Mouse (Mus musculus) megakaryocyte, embryonic 14.5 days (primary cell): ENCODE measurements around the gene Zic2.

Experiments
- FLI1 ChIP-seq: IDR thresholded peaks from 2 replicates; pipeline ENCODE4 v1.6.1; 2012; ENCODE audit warnings: low read length, inconsistent platforms, mixed read lengths
- GATA1 ChIP-seq: IDR thresholded peaks from 3 replicates; pipeline ENCODE4 v1.6.1; 2012; ENCODE audit warnings: mixed read lengths, low read length, inconsistent platforms, borderline replicate concordance

DNA sequence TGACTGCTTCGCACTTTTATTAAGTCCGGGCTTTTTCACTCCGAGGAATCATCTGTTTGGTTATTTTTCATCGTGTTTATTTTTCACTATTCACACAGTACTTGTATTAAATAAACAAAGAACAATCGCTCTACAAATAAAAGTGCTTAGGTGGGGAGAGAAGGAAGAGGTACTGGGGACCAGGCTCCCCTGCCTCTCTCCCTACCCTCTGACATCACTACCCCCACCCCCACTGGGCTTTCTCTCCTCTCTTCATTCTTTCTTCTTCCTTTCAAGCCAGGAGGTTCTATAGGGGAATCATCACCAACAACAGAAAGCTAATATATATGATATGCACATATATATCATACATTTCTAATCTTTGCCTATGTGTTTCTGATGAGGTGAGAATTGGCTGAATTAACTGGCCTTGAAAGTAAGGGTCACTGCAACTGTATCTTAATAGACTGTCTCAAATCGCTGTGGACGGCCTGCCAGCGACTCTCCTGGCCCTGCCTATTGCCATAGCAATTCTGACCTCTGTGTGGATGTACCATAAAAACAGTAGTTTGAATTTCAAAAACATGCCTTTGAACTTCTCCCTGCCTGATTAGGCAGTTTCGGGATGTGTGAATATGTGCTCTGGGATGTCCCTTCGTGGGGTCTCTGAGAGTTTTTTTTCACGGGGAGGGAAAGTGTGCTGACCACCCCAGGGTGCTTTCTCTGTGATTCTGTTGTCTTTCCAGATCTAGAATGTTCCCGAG lies 21.1 kb upstream of the Zic2 start:
- TF ChIP-seq FLI1 (no peak), GATA1 (no peak)
